Mouse (Mus musculus) cerebellum, postnatal 36 days (tissue): ENCODE data around the gene Arrdc4.

Experiments used
- DNase-seq, 2 experiments: peaks; one replicate each; pipeline ENCODE4 v3.0.0; 2021 to 2022; ENCODE audit warnings: mixed read lengths in 2 of 2

Gene Arrdc4

GRCm38 (mm10) chr7:68748761-68749635 is at the start of gene Arrdc4:
Gene Arrdc4 (minus strand): TSS chr7:68749241.
- peak; percentile 96 to 99 for DNase-seq

- no peak for DNase-seq
These were observed 46.5 kb upstream of the Arrdc4 start for GRCm38 (mm10) chr7:68795578-68795977.

- peak; percentile 16 to 20 for DNase-seq
These were observed 39.7 kb upstream of the Arrdc4 start for GRCm38 (mm10) chr7:68788711-68789110.

GRCm38 (mm10) chr7:68771757-68772094 is 22.7 kb upstream of the Arrdc4 start:
- no peak for DNase-seq

- DNase-seq = no peak
These were observed 22.1 kb upstream of the Arrdc4 start for GRCm38 (mm10) chr7:68770894-68771756.

- no peak for DNase-seq
These were observed 16.9 kb upstream of the Arrdc4 start for GRCm38 (mm10) chr7:68765926-68766325.

- DNase-seq = no peak
These were observed 10.2 kb upstream of the Arrdc4 start for GRCm38 (mm10) chr7:68759148-68759724.

- DNase-seq = no peak
These were observed 7.7 kb upstream of the Arrdc4 start for GRCm38 (mm10) chr7:68756656-68757204.

- DNase-seq = no peak
These were observed 878 bp upstream of the Arrdc4 start for GRCm38 (mm10) chr7:68749919-68750318.

- DNase-seq = peak; percentile 32 to 39
These were observed 680 bp downstream of the Arrdc4 start for GRCm38 (mm10) chr7:68748361-68748760.

- no peak for DNase-seq
These were observed 4.4 kb downstream of the Arrdc4 start for GRCm38 (mm10) chr7:68744616-68745015.

- no peak for DNase-seq
These were observed 4.8 kb downstream of the Arrdc4 start for GRCm38 (mm10) chr7:68744206-68744605.

- DNase-seq = no peak
These were observed 8.3 kb downstream of the Arrdc4 start for GRCm38 (mm10) chr7:68740763-68741162.

- no peak for DNase-seq
These were observed 10.2 kb downstream of the Arrdc4 start for GRCm38 (mm10) chr7:68738676-68739399.

GRCm38 (mm10) chr7:68726380-68726779 is 22.7 kb downstream of the Arrdc4 start:
- DNase-seq = no peak

- no peak for DNase-seq
These were observed 24.3 kb downstream of the Arrdc4 start for GRCm38 (mm10) chr7:68724711-68725110.

GRCm38 (mm10) chr7:68721520-68721919 is 27.5 kb downstream of the Arrdc4 start:
- no peak for DNase-seq

- no peak for DNase-seq
These were observed 31.1 kb downstream of the Arrdc4 start for GRCm38 (mm10) chr7:68717988-68718387.

- DNase-seq = peak; percentile 59 to 62
These were observed 31.5 kb downstream of the Arrdc4 start for GRCm38 (mm10) chr7:68717498-68717897.

GRCm38 (mm10) chr7:68716926-68717325 is 32.1 kb downstream of the Arrdc4 start:
- no peak for DNase-seq

GRCm38 (mm10) chr7:68712928-68713327 is 36.1 kb downstream of the Arrdc4 start:
- no peak for DNase-seq

GRCm38 (mm10) chr7:68712425-68712824 is 36.6 kb downstream of the Arrdc4 start:
- DNase-seq = no peak

GRCm38 (mm10) chr7:68709319-68709573 is 39.8 kb downstream of the Arrdc4 start:
- DNase-seq = no peak
